Mouse (Mus musculus): Measurements from ENCODE around the gene Nup88. TPM values are rescaled to one million over a fixed set of nuclear protein-coding genes. Genes with fewer than 3 reads are reported as not detected.

The Nup88 gene
- polyA plus RNA-seq, 2 experiments = 115 to 120 TPM

DNA sequence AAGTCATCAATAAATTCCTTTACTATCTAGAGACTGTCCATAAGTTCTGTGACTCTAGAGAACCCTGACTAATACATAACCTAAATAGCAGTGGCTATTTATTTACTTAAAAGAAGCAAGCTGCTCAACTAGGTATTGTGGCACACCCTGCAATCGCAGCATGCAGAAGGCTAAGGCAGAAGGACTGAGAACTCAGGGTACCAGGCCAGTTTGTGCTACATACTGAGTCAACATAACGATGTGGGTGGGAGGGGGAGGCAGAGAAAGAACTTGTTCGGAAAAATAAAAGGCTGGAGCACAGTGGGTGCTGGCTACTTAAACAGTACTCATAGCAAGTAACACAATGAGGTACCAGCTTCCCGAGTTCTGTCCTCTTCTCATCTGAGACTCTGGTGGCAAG is 31.4 kb upstream of the Nup88 start:
- DNase-seq (ENCODE audit: low spot score) (no peak), ATAC-seq (ENCODE audit: low FRiP score, low read depth) (no peak)
- TF ChIP-seq POLR2A (IDR thresholded peaks at IDR 0.05; ENCODE audit: borderline replicate concordance, extremely low read depth, insufficient read depth, insufficient read length) = no peak
- H3K36me3 ChIP-seq (ENCODE audit: control insufficient read depth, insufficient read depth, low read length) = peaks cover 35% of the 10 kb centered on the region
- H3K4me3 ChIP-seq (replicated peaks; ENCODE audit: low read length) = no peak overlapping the region
- WGBS = 90% methylated on average over 4 of the region's 4 CpGs
- H3K9ac ChIP-seq (ENCODE audit: low read depth, low read length, severe bottlenecking) = no peak overlapping the region
- H3K27me3 ChIP-seq (ENCODE audit: control insufficient read depth, insufficient read depth, low read length) = no peaks in the 10 kb centered on the region
- H3K9me3 ChIP-seq (ENCODE audit: control insufficient read depth, low read length) = no peaks in the 10 kb centered on the region
- peaks cover 12% of the 10 kb centered on the region for H3K4me1 ChIP-seq (ENCODE audit: control insufficient read depth, insufficient read depth, low read length)
- H3K4me2 ChIP-seq (replicated peaks; ENCODE audit: low read depth, low read length, severe bottlenecking) = no peak overlapping the region
- no peak overlapping the region for H3K27ac ChIP-seq (replicated peaks; ENCODE audit: low read depth, low read length)

DNA sequence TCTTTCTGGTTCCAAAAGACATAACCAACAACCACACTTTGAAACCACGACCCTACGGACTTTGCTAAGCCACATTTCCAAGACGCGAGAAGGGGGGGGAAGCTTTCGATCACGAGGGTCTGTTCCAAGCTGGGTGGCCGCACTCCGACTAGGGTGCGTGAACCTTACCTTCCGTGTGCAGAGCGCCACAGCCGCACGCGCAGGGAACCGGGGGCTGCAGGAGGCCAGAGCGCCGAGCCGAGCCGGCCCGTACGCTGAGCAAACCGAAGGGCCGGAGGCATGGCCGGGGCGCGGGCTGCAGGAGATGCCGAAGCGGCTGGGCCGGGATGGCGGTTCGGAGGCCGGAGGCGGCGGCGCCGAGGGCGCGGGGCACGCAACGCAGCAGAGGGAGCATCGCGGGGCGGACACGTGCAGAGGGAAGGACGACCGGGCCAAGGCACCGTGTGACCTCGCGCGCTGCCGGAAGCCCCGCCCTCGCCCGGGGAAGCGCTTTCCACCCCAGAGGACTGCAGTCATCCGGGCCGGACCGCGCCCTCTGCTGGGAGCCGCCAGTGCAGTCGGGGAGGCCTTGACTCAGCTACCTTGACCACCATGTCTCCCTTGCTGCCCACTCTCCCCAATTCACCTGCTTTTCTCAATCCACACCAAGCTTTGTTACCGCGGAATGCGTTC is 12.9 kb upstream of the Nup88 start, which contains the start of gene C1qbp:
Gene C1qbp, minus strand, starts transcription at position 470 of the 672 bp plus-strand sequence.
- WGBS = under 1% methylated on average over 42 of the region's 64 CpGs
- Histone ChIP-seq H3K4me2 (replicated peaks; ENCODE audit: low read depth, low read length, severe bottlenecking) (peak within 1 kb of the TSS; percentile 80), H3K27ac (replicated peaks; ENCODE audit: low read depth, low read length) (no peak within 1 kb of the TSS), H3K9ac (ENCODE audit: low read depth, low read length, severe bottlenecking) (peak within 1 kb of the TSS; percentile 71), H3K4me3 (replicated peaks; ENCODE audit: low read length) (peak within 1 kb of the TSS; percentile 90), H3K4me1 (ENCODE audit: control insufficient read depth, insufficient read depth, low read length) (peaks cover 6% of the 10 kb centered on the region; the same call in 1 of the 2 replicates), H3K36me3 (ENCODE audit: control insufficient read depth, insufficient read depth, low read length) (peaks cover 69% of the 10 kb centered on the region), H3K9me3 (ENCODE audit: control insufficient read depth, low read length) (no peaks in the 10 kb centered on the region), H3K27me3 (ENCODE audit: control insufficient read depth, insufficient read depth, low read length) (no peaks in the 10 kb centered on the region)
- DNase-seq (ENCODE audit: low spot score) = peak; percentile 88
- TF ChIP-seq POLR2A (IDR thresholded peaks at IDR 0.05; ENCODE audit: borderline replicate concordance, extremely low read depth, insufficient read depth, insufficient read length) = 0 out of 2 replicates have a peak, but pooled peaks have one; percentile 22
- peak; percentile 93 for ATAC-seq (ENCODE audit: low FRiP score, low read depth)

DNA sequence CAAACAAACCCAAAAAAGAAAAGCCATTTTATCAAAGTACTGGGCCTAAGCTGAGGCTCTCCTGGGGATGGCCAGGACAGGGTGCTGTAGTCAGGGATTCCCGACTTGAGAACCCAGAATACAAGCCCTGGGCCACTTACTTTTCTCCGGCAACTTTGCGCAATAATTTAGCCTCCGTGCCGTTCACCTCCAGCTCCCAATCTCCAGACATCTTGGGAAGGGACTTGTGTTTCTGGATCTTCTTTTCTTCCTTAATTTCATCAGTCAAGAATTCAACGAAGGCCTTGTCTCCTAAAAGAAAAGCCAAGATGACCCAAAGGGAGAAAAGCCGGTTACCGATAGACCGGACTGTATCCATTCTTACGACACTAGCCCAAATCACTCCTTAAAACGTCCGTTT is 12.3 kb upstream of the Nup88 start:
- no peak for TF ChIP-seq POLR2A (IDR thresholded peaks at IDR 0.05; ENCODE audit: borderline replicate concordance, extremely low read depth, insufficient read depth, insufficient read length)
- 8% methylated on average over 12 of the region's 12 CpGs for WGBS
- DNase-seq (ENCODE audit: low spot score) (no peak), ATAC-seq (ENCODE audit: low FRiP score, low read depth) (no peak)
- H3K9ac ChIP-seq (ENCODE audit: low read depth, low read length, severe bottlenecking) = peak overlapping the region; percentile 71
- H3K4me3 ChIP-seq (replicated peaks; ENCODE audit: low read length) = peak overlapping the region; percentile 90
- H3K27ac ChIP-seq (replicated peaks; ENCODE audit: low read depth, low read length) = no peak overlapping the region
- no peaks in the 10 kb centered on the region for H3K27me3 ChIP-seq (ENCODE audit: control insufficient read depth, insufficient read depth, low read length)
- H3K4me1 ChIP-seq (ENCODE audit: control insufficient read depth, insufficient read depth, low read length) = peaks cover 6% of the 10 kb centered on the region; the same call in 1 of the 2 replicates
- H3K4me2 ChIP-seq (replicated peaks; ENCODE audit: low read depth, low read length, severe bottlenecking) = peak overlapping the region; percentile 80
- H3K9me3 ChIP-seq (ENCODE audit: control insufficient read depth, low read length) = no peaks in the 10 kb centered on the region
- H3K36me3 ChIP-seq (ENCODE audit: control insufficient read depth, insufficient read depth, low read length) = peaks cover 69% of the 10 kb centered on the region

DNA sequence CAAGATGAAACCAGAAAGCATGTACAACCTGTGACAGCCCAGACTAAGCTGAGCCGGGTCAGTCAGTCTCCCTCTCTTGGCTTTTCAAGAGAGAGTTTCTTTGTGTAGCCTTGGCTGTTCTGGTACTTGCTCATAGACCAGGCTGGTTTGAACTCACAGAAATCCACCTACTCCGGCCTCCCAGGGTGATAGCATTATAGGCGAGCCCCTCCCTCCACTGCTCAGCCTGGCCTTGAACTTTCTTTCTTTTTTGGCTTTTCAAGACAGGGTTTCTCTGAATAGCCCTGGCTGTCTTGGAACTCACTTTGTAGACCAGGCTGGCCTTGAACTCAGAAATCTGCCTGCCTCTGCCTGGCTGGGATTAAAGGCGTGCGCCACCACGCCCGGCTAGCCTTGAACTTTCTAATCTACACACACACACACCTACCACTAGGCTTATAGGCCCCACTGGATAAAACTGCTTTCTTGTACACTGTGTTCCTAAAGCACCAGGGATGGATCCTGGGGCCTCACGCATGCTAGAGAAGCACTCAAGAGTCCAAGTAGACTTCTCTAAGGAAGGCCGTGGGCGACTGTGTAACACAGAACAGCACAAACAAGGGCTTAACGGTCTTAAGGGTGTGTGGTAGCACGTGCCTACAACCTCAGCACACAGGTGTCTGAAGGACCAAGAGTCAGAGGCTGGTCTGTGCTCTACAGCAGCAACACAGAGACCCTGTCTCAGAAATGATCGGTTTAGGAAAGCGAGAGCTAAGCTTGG is 11.2 kb upstream of the Nup88 start:
- H3K4me1 ChIP-seq (ENCODE audit: control insufficient read depth, insufficient read depth, low read length) = peaks cover 6% of the 10 kb centered on the region; the same call in 1 of the 2 replicates
- no peak overlapping the region for H3K27ac ChIP-seq (replicated peaks; ENCODE audit: low read depth, low read length)
- H3K27me3 ChIP-seq (ENCODE audit: control insufficient read depth, insufficient read depth, low read length) = no peaks in the 10 kb centered on the region
- no peaks in the 10 kb centered on the region for H3K9me3 ChIP-seq (ENCODE audit: control insufficient read depth, low read length)
- DNase-seq (ENCODE audit: low spot score) (no peak), ATAC-seq (ENCODE audit: low FRiP score, low read depth) (no peak)
- H3K36me3 ChIP-seq (ENCODE audit: control insufficient read depth, insufficient read depth, low read length) = peaks cover 68% of the 10 kb centered on the region
- WGBS = 95% methylated on average over 14 of the region's 14 CpGs
- TF ChIP-seq POLR2A (IDR thresholded peaks at IDR 0.05; ENCODE audit: borderline replicate concordance, extremely low read depth, insufficient read depth, insufficient read length) = no peak
- no peak overlapping the region for H3K4me2 ChIP-seq (replicated peaks; ENCODE audit: low read depth, low read length, severe bottlenecking)
- H3K4me3 ChIP-seq (replicated peaks; ENCODE audit: low read length) = no peak overlapping the region; the same call in 1 of the 2 replicates
- no peak overlapping the region for H3K9ac ChIP-seq (ENCODE audit: low read depth, low read length, severe bottlenecking)

DNA sequence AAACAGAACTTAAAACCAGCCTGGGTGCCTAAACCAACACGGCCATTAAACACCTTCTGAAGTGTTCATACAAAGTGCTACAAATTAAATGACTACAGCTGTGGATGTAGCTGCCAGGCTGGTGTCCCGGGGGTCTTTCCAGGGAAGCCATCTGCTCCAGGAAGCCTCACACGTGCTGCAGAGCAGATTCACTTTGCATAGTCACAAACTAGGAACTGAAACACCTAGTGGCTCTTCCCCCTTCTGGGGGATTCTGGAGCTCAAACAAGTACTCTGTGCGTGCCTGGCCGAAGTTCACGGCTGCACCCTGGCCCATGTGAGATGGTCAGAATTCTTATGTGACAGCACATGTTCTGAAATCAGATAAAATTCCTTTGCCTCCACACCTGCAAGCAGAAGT is 10.5 kb upstream of the Nup88 start:
- no peak overlapping the region for H3K4me3 ChIP-seq (replicated peaks; ENCODE audit: low read length)
- H3K9me3 ChIP-seq (ENCODE audit: control insufficient read depth, low read length) = no peaks in the 10 kb centered on the region
- ATAC-seq (ENCODE audit: low FRiP score, low read depth) = no peak
- WGBS = 83% methylated on average over 6 of the region's 6 CpGs
- H3K4me1 ChIP-seq (ENCODE audit: control insufficient read depth, insufficient read depth, low read length) = peaks cover 6% of the 10 kb centered on the region; the same call in 1 of the 2 replicates
- peaks cover 68% of the 10 kb centered on the region for H3K36me3 ChIP-seq (ENCODE audit: control insufficient read depth, insufficient read depth, low read length)
- H3K27ac ChIP-seq (replicated peaks; ENCODE audit: low read depth, low read length) = no peak overlapping the region
- no peak for TF ChIP-seq POLR2A (IDR thresholded peaks at IDR 0.05; ENCODE audit: borderline replicate concordance, extremely low read depth, insufficient read depth, insufficient read length)
- H3K27me3 ChIP-seq (ENCODE audit: control insufficient read depth, insufficient read depth, low read length) = no peaks in the 10 kb centered on the region
- H3K9ac ChIP-seq (ENCODE audit: low read depth, low read length, severe bottlenecking) = no peak overlapping the region
- DNase-seq (ENCODE audit: low spot score) = no peak
- no peak overlapping the region for H3K4me2 ChIP-seq (replicated peaks; ENCODE audit: low read depth, low read length, severe bottlenecking)
